Mouse (Mus musculus) common myeloid progenitor, adult 5-6 weeks (primary cell): Measurements from ENCODE around the gene Treh. TPM values are rescaled to one million over a fixed set of nuclear protein-coding genes. Genes with fewer than 3 reads are reported as not detected.

Source experiments
- ATAC-seq: replicated peaks from 2 replicates; pipeline ENCODE4 v1.8.0; 2016; ENCODE audit warnings: low read depth, mild to moderate bottlenecking, moderate TSS enrichment, inconsistent platforms; ENCODE audit not compliant: poor library complexity, severe bottlenecking
- total RNA-seq: library from RNA; stranded (forward); fragments of 200-1000, 187-1606 nt; gene quantifications from 2 replicates; pipeline ENCODE4 v1.2.3, GENCODE M21; 2017

Treh gene
- total RNA-seq, 1 experiment from 2014 or later: not detected

GRCm38 (mm10) chr9:44713574-44713973 lies 40.5 kb downstream of the Treh start:
- ATAC-seq: no peak

- ATAC-seq: no peak
Measured at GRCm38 (mm10) chr9:44715109-44715508, 42.1 kb downstream of the Treh start.

- ATAC-seq: no peak
Measured at GRCm38 (mm10) chr9:44715705-44716362, 42.8 kb downstream of the Treh start.

- peak; percentile 66 for ATAC-seq
Measured at GRCm38 (mm10) chr9:44716997-44717821, 44.2 kb downstream of the Treh start.

- ATAC-seq: no peak
Measured at GRCm38 (mm10) chr9:44717822-44718242, 44.8 kb downstream of the Treh start.

- no peak for ATAC-seq
Measured at GRCm38 (mm10) chr9:44718937-44719631, 46.1 kb downstream of the Treh start.

GRCm38 (mm10) chr9:44719632-44720357 lies 46.8 kb downstream of the Treh start:
- ATAC-seq: no peak

- ATAC-seq: no peak
Measured at GRCm38 (mm10) chr9:44720358-44721153, 47.5 kb downstream of the Treh start.

GRCm38 (mm10) chr9:44721154-44721876 lies 48.3 kb downstream of the Treh start:
- ATAC-seq: peak; percentile 74

- no peak for ATAC-seq
Measured at GRCm38 (mm10) chr9:44721877-44722186, 48.8 kb downstream of the Treh start.

- no peak for ATAC-seq
Measured at GRCm38 (mm10) chr9:44722575-44722974, 49.5 kb downstream of the Treh start.

GRCm38 (mm10) chr9:44723008-44723407 lies 50.0 kb downstream of the Treh start:
- no peak; the same call in 1 of the 2 replicates for ATAC-seq

- ATAC-seq: no peak
Measured at GRCm38 (mm10) chr9:44723521-44724041, 50.5 kb downstream of the Treh start.

- no peak for ATAC-seq
Measured at GRCm38 (mm10) chr9:44724223-44724622, 51.2 kb downstream of the Treh start.

GRCm38 (mm10) chr9:44724665-44725064 lies 51.6 kb downstream of the Treh start:
- ATAC-seq: no peak

GRCm38 (mm10) chr9:44726431-44727146 lies 53.6 kb downstream of the Treh start:
- no peak for ATAC-seq

- ATAC-seq: no peak
Measured at GRCm38 (mm10) chr9:44727441-44727840, 54.4 kb downstream of the Treh start.

GRCm38 (mm10) chr9:44732130-44732549 lies 59.1 kb downstream of the Treh start:
- peak; percentile 12; the same call in 1 of the 2 replicates for ATAC-seq
